Comparison of ENCODE assay signal across 9 mouse cellular contexts in the genomic region with DNA sequence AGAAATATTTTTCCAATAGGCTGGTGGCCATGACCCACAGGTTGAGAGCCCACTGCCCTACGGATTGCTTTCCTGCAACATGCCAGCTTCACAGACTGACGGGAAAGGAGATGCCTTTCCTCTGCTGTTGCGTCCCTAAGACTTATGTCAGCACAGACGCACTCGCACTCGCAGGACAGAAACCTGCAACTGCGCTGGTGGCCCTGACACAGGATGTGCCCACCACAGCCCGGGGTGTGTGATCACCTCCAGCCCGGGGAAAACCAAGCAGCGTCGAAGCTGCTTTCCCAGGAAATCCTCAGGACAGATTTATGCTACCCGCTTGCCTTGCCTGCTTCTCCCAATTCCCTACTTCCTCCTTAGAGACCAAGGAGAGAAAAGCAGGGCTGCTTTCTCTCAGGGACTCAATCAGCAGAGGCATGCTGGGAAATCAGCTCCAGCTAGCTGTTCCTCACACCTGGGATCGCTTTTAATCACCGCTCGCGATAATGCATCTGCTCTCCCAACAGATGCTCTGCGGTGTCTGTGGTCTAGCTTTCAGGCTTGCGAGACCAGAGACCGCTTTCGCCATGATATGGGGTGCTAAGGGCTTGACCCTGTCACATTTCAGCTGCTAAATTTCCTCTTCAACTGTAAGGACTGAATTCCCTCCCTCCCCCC. TPM values are rescaled to one million over a fixed set of nuclear protein-coding genes. Genes with fewer than 3 reads are reported as not detected.
DNase-seq lines count a peak whose midpoint lies in the region; ATAC-seq and TF ChIP-seq lines count a peak whose summit lies in the region.
"Had no signal": no experiment of that assay in that cellular context is flagged by ENCODE, and none has a peak within 500 bp of the region (broad histone marks: within the 10 kb centered on the region; RNA-seq: fewer than 3 reads in every experiment).

No protein-coding gene starts in this region.

- H3K4me3 ChIP-seq in kidney, postnatal 0 days (replicated peaks; ENCODE audit: low read depth, low read length): peak overlapping the region; percentile 10; the same call in 1 of the 2 replicates

- no peaks in the 10 kb centered on the region for H3K36me3 ChIP-seq in kidney, postnatal 0 days (ENCODE audit: insufficient read depth, low read length)

- peak overlapping the region; percentile 62 for H3K4me2 ChIP-seq in kidney, postnatal 0 days (ENCODE audit: low read length)

- TF ChIP-seq CTCF in kidney, postnatal 0 days (IDR thresholded peaks at IDR 0.05; ENCODE audit: low read depth): no peak

- no peaks in the 10 kb centered on the region for H3K27me3 ChIP-seq in kidney, postnatal 0 days (ENCODE audit: insufficient read depth, low read length)

- no peaks in the 10 kb centered on the region for H3K9me3 ChIP-seq in kidney, postnatal 0 days (replicated peaks; ENCODE audit: low read length)

- peak; percentile 60 for DNase-seq in kidney, postnatal 0 days (ENCODE audit: low spot score)
- DNase-seq in kidney, postnatal 25 days: no peak
- peak; percentile 63 for DNase-seq in embryo, embryonic 10.5 days (ENCODE audit: low spot score)
- peak; percentile 26 for DNase-seq in yolk sac, embryonic 10.5 days (ENCODE audit: low spot score)
- DNase-seq in ovary, postnatal 10 days (ENCODE audit: low spot score): no peak
- no peak for DNase-seq in urinary bladder, postnatal 4 days (ENCODE audit: low spot score in 2 of 2)

- H3K27ac ChIP-seq in kidney, postnatal 0 days: no peak overlapping the region
- H3K27ac ChIP-seq: macrophage had no signal

- H3K9ac ChIP-seq in kidney, postnatal 0 days (ENCODE audit: low read depth, low read length): peak overlapping the region; percentile 25; the same call in 1 of the 2 replicates

- 15% methylated on average over 20 of the region's 20 CpGs for WGBS in kidney, postnatal 0 days

- 0 out of 2 replicates have a peak, but pooled peaks cover 7% of the 10 kb centered on the region for H3K4me1 ChIP-seq in kidney, postnatal 0 days (replicated peaks; ENCODE audit: insufficient read depth, low read length)

- no peak for ATAC-seq in kidney, postnatal 0 days (replicated peaks; ENCODE audit: low FRiP score, low read depth)
- ATAC-seq in granulocyte monocyte progenitor cell, adult 5-6 weeks (replicated peaks; ENCODE audit: poor library complexity, severe bottlenecking): peak; percentile 67
- ATAC-seq in megakaryocyte-erythroid progenitor cell, adult 5-6 weeks (replicated peaks; ENCODE audit: low FRiP score, low TSS enrichment, poor library complexity, severe bottlenecking): 0 out of 2 replicates have a peak, but pooled peaks have one; percentile 44

RNA-seq across cellular contexts. Expression of a gene that starts 34.1 kb away (rescaled TPM):
- 23.5 and 23.8 TPM in 2 replicates for polyA plus RNA-seq in kidney, postnatal 0 days (2015; fragmentation: Nextera tagmentation; extraction: Ambion mirVana)
- 0.68 and 4.2 TPM in 2 replicates for total RNA-seq in granulocyte monocyte progenitor cell, adult 5-6 weeks (2014; fragmentation: Nextera tagmentation)
- total RNA-seq in granulocyte monocyte progenitor cell, adult 5-6 weeks (2017): 3.7 and 7.2 TPM in 2 replicates
- 89.0 and 116 TPM in 2 replicates for total RNA-seq in megakaryocyte-erythroid progenitor cell, adult 5-6 weeks (2014; fragmentation: Nextera tagmentation)
- 193 and 249 TPM in 2 replicates for total RNA-seq in megakaryocyte-erythroid progenitor cell, adult 5-6 weeks (2017)

RNA-seq across cellular contexts. Expression of a gene that starts 39.7 kb away (rescaled TPM):
- 12.1 and 12.4 TPM in 2 replicates for polyA plus RNA-seq in kidney, postnatal 0 days (2015; fragmentation: Nextera tagmentation; extraction: Ambion mirVana)
- not detected in 2 replicates for total RNA-seq in granulocyte monocyte progenitor cell, adult 5-6 weeks (2014; fragmentation: Nextera tagmentation)
- total RNA-seq in granulocyte monocyte progenitor cell, adult 5-6 weeks (2017): not detected in 2 replicates
- total RNA-seq in megakaryocyte-erythroid progenitor cell, adult 5-6 weeks (2014; fragmentation: Nextera tagmentation): not detected in 2 replicates
- total RNA-seq in megakaryocyte-erythroid progenitor cell, adult 5-6 weeks (2017): not detected in 2 replicates
- polyA plus RNA-seq: macrophage had no signal

Comparison
In these comparisons a context has a peak if more than half of its experiments do, and no peak if none do; other contexts are left out.
1. DNase-seq: peak in kidney, postnatal 0 days (single experiment), embryo, embryonic 10.5 days (single experiment) and yolk sac, embryonic 10.5 days (single experiment); none in kidney, postnatal 25 days (0 of 2), ovary, postnatal 10 days (single experiment) and urinary bladder, postnatal 4 days (0 of 2).
2. RNA of a gene that starts 34.1 kb away (total RNA-seq): 89.0 to 249 TPM in megakaryocyte-erythroid progenitor cell, adult 5-6 weeks; 0.68 to 7.2 TPM in granulocyte monocyte progenitor cell, adult 5-6 weeks; every median in the first group is over 10 times any median in the second.